Mouse (Mus musculus) C2C12 (cell line): ENCODE results near the gene Wap.

Source experiments
- CTCF ChIP-seq: IDR thresholded peaks from one replicate; pipeline ENCODE4 v1.5.1; 2011; ENCODE audit not compliant: control insufficient read depth, insufficient read depth, insufficient read length
- MAX ChIP-seq: IDR thresholded peaks from one replicate; pipeline ENCODE4 v1.6.1; 2011; ENCODE audit warnings: mild to moderate bottlenecking, control low read depth
- MYOD1 ChIP-seq: IDR thresholded peaks from one replicate; pipeline ENCODE4 v1.6.1; 2011; ENCODE audit warnings: low read depth; ENCODE audit not compliant: control insufficient read depth, insufficient read length

- TF ChIP-seq CTCF: no peak
- TF ChIP-seq MYOD1: no peak
- no peak for TF ChIP-seq MAX
Observed at GRCm38 (mm10) chr11:6602662-6603061, 35.8 kb downstream of the Wap start.
